Comparison of ENCODE assay signal across 20 mouse cellular contexts in genomic region chr16:91362006-91362405, GRCm38 (mm10). TPM values are rescaled to one million over a fixed set of nuclear protein-coding genes. Genes with fewer than 3 reads are reported as not detected.
DNase-seq lines count a peak whose midpoint lies in the region; ATAC-seq and TF ChIP-seq lines count a peak whose summit lies in the region.
"Had no signal": no experiment of that assay in that cellular context is flagged by ENCODE, and none has a peak within 500 bp of the region (broad histone marks: within the 10 kb centered on the region; RNA-seq: fewer than 3 reads in every experiment).

No protein-coding gene starts in this region.

- peaks cover 13% of the 10 kb centered on the region; the same call in 1 of the 2 replicates for H3K4me1 ChIP-seq in heart, embryonic 11.5 days (ENCODE audit: control insufficient read depth, insufficient read depth, low read length)
- peaks cover 40% of the 10 kb centered on the region for H3K4me1 ChIP-seq in kidney, embryonic 15.5 days
- H3K4me1 ChIP-seq in lung, postnatal 0 days (ENCODE audit: insufficient read depth, low read depth, low read length), result peaks cover 13% of the 10 kb centered on the region; the same call in 1 of the 2 replicates
- H3K4me1 ChIP-seq in forebrain, embryonic 16.5 days (replicated peaks; ENCODE audit: control insufficient read depth, insufficient read depth, low read length), result no peaks in the 10 kb centered on the region; the same call in 1 of the 2 replicates
- H3K4me1 ChIP-seq: midbrain, embryonic 15.5 days had no signal

- no peak overlapping the region for H3K9ac ChIP-seq in heart, embryonic 11.5 days (ENCODE audit: low read depth, low read length)
- H3K9ac ChIP-seq in kidney, embryonic 15.5 days, result no peak overlapping the region
- no peak overlapping the region for H3K9ac ChIP-seq in lung, postnatal 0 days (replicated peaks; ENCODE audit: low read depth)
- no peak overlapping the region for H3K9ac ChIP-seq in forebrain, embryonic 16.5 days (replicated peaks; ENCODE audit: low read depth, low read length)
- H3K9ac ChIP-seq: forebrain, postnatal 0 days; midbrain, embryonic 15.5 days had no signal

- H3K9me3 ChIP-seq in heart, embryonic 11.5 days (replicated peaks; ENCODE audit: control insufficient read depth, low read length), result no peaks in the 10 kb centered on the region
- H3K9me3 ChIP-seq in kidney, embryonic 15.5 days (replicated peaks), result no peaks in the 10 kb centered on the region
- H3K9me3 ChIP-seq in lung, postnatal 0 days (ENCODE audit: low read length), result no peaks in the 10 kb centered on the region
- no peaks in the 10 kb centered on the region for H3K9me3 ChIP-seq in forebrain, embryonic 16.5 days (ENCODE audit: control insufficient read depth, low read length)
- H3K9me3 ChIP-seq: midbrain, embryonic 15.5 days had no signal

- H3K36me3 ChIP-seq in heart, embryonic 11.5 days (ENCODE audit: control insufficient read depth, insufficient read depth, low read length), result no peaks in the 10 kb centered on the region
- no peaks in the 10 kb centered on the region for H3K36me3 ChIP-seq in kidney, embryonic 15.5 days
- H3K36me3 ChIP-seq in lung, postnatal 0 days (ENCODE audit: insufficient read depth, low read length), result no peaks in the 10 kb centered on the region
- H3K36me3 ChIP-seq in forebrain, embryonic 16.5 days (ENCODE audit: control insufficient read depth, insufficient read depth), result no peaks in the 10 kb centered on the region
- H3K36me3 ChIP-seq: midbrain, embryonic 15.5 days had no signal

- no peak for TF ChIP-seq CTCF in lung, postnatal 0 days (IDR thresholded peaks at IDR 0.05)

- H3K4me2 ChIP-seq in heart, embryonic 11.5 days, result no peak overlapping the region
- H3K4me2 ChIP-seq in kidney, embryonic 15.5 days, result no peak overlapping the region
- no peak overlapping the region for H3K4me2 ChIP-seq in lung, postnatal 0 days (replicated peaks; ENCODE audit: low read depth, low read length)
- no peak overlapping the region for H3K4me2 ChIP-seq in forebrain, embryonic 16.5 days (ENCODE audit: low read length)
- H3K4me2 ChIP-seq: midbrain, embryonic 15.5 days had no signal

- no peaks in the 10 kb centered on the region for H3K27me3 ChIP-seq in heart, embryonic 11.5 days (ENCODE audit: control insufficient read depth, insufficient read depth, low read length)
- no peaks in the 10 kb centered on the region for H3K27me3 ChIP-seq in kidney, embryonic 15.5 days
- H3K27me3 ChIP-seq in lung, postnatal 0 days (replicated peaks; ENCODE audit: insufficient read depth, low read length), result no peaks in the 10 kb centered on the region
- 0 out of 2 replicates have a peak, but pooled peaks cover under 1% of the 10 kb centered on the region for H3K27me3 ChIP-seq in forebrain, embryonic 16.5 days (replicated peaks; ENCODE audit: control insufficient read depth, insufficient read depth, low read length)
- H3K27me3 ChIP-seq: midbrain, embryonic 15.5 days; Patski had no signal

- H3K27ac ChIP-seq in heart, embryonic 11.5 days (ENCODE audit: low read depth, low read length), result peak overlapping the region; percentile 77
- peak overlapping the region; percentile 90 for H3K27ac ChIP-seq in kidney, embryonic 15.5 days
- H3K27ac ChIP-seq in lung, postnatal 0 days (ENCODE audit: low read length), result peak overlapping the region; percentile 39; the same call in 1 of the 2 replicates
- no peak overlapping the region for H3K27ac ChIP-seq in forebrain, embryonic 16.5 days (ENCODE audit: low read length)
- H3K27ac ChIP-seq: midbrain, embryonic 15.5 days had no signal

- WGBS in heart, embryonic 11.5 days (ENCODE audit: insufficient replicate concordance), result 51% methylated on average over 2 of the region's 2 CpGs
- WGBS in kidney, embryonic 15.5 days, result 46% methylated on average over 2 of the region's 2 CpGs
- WGBS in lung, postnatal 0 days, result 50% methylated on average over 2 of the region's 2 CpGs
- 78% methylated on average over 2 of the region's 2 CpGs for WGBS in forebrain, embryonic 16.5 days

- no peak for DNase-seq in heart, postnatal 10 days
- DNase-seq in kidney, postnatal 14 days, result no peak
- no peak for DNase-seq in lung, postnatal 0 days (ENCODE audit: low spot score)
- DNase-seq in lung, adult 18-20 months, result no peak
- DNase-seq in ovary, postnatal 14 days (ENCODE audit: low spot score), result no peak
- DNase-seq: B cell, adult 2 months; embryo, embryonic 11 days; forebrain, postnatal 0 days had no signal

- ATAC-seq in heart, embryonic 11.5 days (replicated peaks; ENCODE audit: insufficient number of reproducible peaks, low FRiP score, low TSS enrichment), result no peak
- no peak for ATAC-seq in kidney, embryonic 15.5 days (replicated peaks; ENCODE audit: low FRiP score)
- no peak for ATAC-seq in lung, postnatal 0 days
- ATAC-seq in forebrain, embryonic 16.5 days, result no peak
- ATAC-seq: forebrain, postnatal 0 days; inflammation-experienced regulatory T-cells, adult 6 months; midbrain, embryonic 15.5 days had no signal

- H3K4me3 ChIP-seq in heart, embryonic 11.5 days (ENCODE audit: low read depth, low read length), result no peak overlapping the region
- no peak overlapping the region for H3K4me3 ChIP-seq in kidney, embryonic 15.5 days (replicated peaks)
- no peak overlapping the region for H3K4me3 ChIP-seq in lung, postnatal 0 days (ENCODE audit: low read depth, low read length)
- no peak overlapping the region for H3K4me3 ChIP-seq in forebrain, embryonic 16.5 days (replicated peaks; ENCODE audit: low read length)
- H3K4me3 ChIP-seq: erythroblast, embryonic 14.5 days; midbrain, embryonic 15.5 days had no signal

- intact Hi-C loops in heart, postnatal 10 days (cut with DNase I), result loop anchor here (2.0 kb wide), 1 partner anchor 23 kb away; no protein-coding TSS in a partner anchor

- TF ChIP-seq EP300 in lung, postnatal 0 days (IDR thresholded peaks at IDR 0.05), result no peak

RNA-seq across cellular contexts. Expression of gene Ifnar2, which starts 10.6 kb away (rescaled TPM):
- polyA plus RNA-seq in heart, embryonic 11.5 days (2014; fragmentation: Nextera tagmentation; extraction: Ambion mirVana), result 53.9 and 55.6 TPM in 2 replicates
- total RNA-seq in heart, postnatal 10 days (2021), result 10 to 100 TPM; 39.1 to 42.0 TPM
- 50.5 and 51.8 TPM in 2 replicates for polyA plus RNA-seq in kidney, embryonic 15.5 days (2015; fragmentation: Nextera tagmentation; extraction: Ambion mirVana)
- 94.1 and 104 TPM in 2 replicates for polyA plus RNA-seq in lung, postnatal 0 days (2015; fragmentation: Nextera tagmentation; extraction: Ambion mirVana)
- 44.2 and 50.3 TPM in 2 replicates for polyA plus RNA-seq in forebrain, embryonic 16.5 days (2015; fragmentation: Nextera tagmentation; extraction: Ambion mirVana)

RNA-seq across cellular contexts. Expression of gene Gm21970, which starts 29.5 kb away (rescaled TPM):
- polyA plus RNA-seq in heart, embryonic 11.5 days (2014; fragmentation: Nextera tagmentation; extraction: Ambion mirVana), result not detected in 2 replicates
- total RNA-seq in heart, postnatal 10 days (2021), result not detected
- polyA plus RNA-seq in kidney, embryonic 15.5 days (2015; fragmentation: Nextera tagmentation; extraction: Ambion mirVana), result not detected in 2 replicates
- 0.45 TPM in 1 of 2 replicates, not detected in the other for polyA plus RNA-seq in lung, postnatal 0 days (2015; fragmentation: Nextera tagmentation; extraction: Ambion mirVana)
- not detected in 2 replicates for polyA plus RNA-seq in forebrain, embryonic 16.5 days (2015; fragmentation: Nextera tagmentation; extraction: Ambion mirVana)
- total RNA-seq: forebrain, postnatal 0 days; hematopoietic stem cell, adult 5-6 weeks; left cerebral cortex, adult 18-20 months; megakaryocyte progenitor cell, adult 5-6 weeks had no signal
- polyA plus RNA-seq: erythroblast, embryonic 14.5 days; forebrain, postnatal 0 days; large intestine, adult 2 months; limb, embryonic 11.5 days; midbrain, embryonic 15.5 days had no signal

RNA-seq across cellular contexts. Expression of gene Il10rb, which starts 44.0 kb away (rescaled TPM):
- polyA plus RNA-seq in heart, embryonic 11.5 days (2014; fragmentation: Nextera tagmentation; extraction: Ambion mirVana), result 38.6 and 46.9 TPM in 2 replicates
- 100 to 1,000 TPM in 1 of 2 experiments, 10 to 100 TPM in 1; 82.7 to 101 TPM for total RNA-seq in heart, postnatal 10 days (2021)
- 29.9 and 31.0 TPM in 2 replicates for polyA plus RNA-seq in kidney, embryonic 15.5 days (2015; fragmentation: Nextera tagmentation; extraction: Ambion mirVana)
- polyA plus RNA-seq in lung, postnatal 0 days (2015; fragmentation: Nextera tagmentation; extraction: Ambion mirVana), result 90.5 and 106 TPM in 2 replicates
- 8.9 and 10.7 TPM in 2 replicates for polyA plus RNA-seq in forebrain, embryonic 16.5 days (2015; fragmentation: Nextera tagmentation; extraction: Ambion mirVana)
